Mouse (Mus musculus) right cerebral cortex, postnatal 14 days (tissue): ENCODE results near the gene Gm20869.
"Not testable (repeated sequence)": the region's sequence is repeated elsewhere in the genome, so short reads cannot be mapped to it uniquely, and the experiment has no call there.

Source experiments
- DNase-seq: peaks from one replicate; pipeline ENCODE4 v3.0.0; 2022

Gene Gm20869

GRCm38 (mm10) chrY:71469149-71469548 lies at the start of gene Gm20869:
TSS of gene Gm20869 (plus strand) at chrY:71469449.
- not testable (repeated sequence) for DNase-seq
